Mouse (Mus musculus) hindbrain, embryonic 16.5 days (tissue): ENCODE results near the gene Ccdc121. TPM values are rescaled to one million over a fixed set of nuclear protein-coding genes. Genes with fewer than 3 reads are reported as not detected.

Experiments
- ATAC-seq: fragments of 200-750 bp; cut with Nextera tagmentation; 2 replicates; pipeline ENCODE4 v1.8.0; 2017; ENCODE audit warnings: moderate TSS enrichment, moderate library complexity
- H3K27ac ChIP-seq: fragments of 300-500 bp; sonication (generic); 2 replicates; pipeline ENCODE4 v1.5.1; 2014; ENCODE audit warnings: low read depth, mild to moderate bottlenecking, control low read depth, low read length, moderate library complexity
- H3K27me3 ChIP-seq: fragments of 300-500 bp; sonication (generic); replicated peaks from 2 replicates; pipeline ENCODE4 v1.6.1; 2014; ENCODE audit warnings: low read length; ENCODE audit not compliant: control insufficient read depth, insufficient read depth
- H3K36me3 ChIP-seq: fragments of 300-500 bp; sonication (generic); 2 replicates; pipeline ENCODE4 v1.6.1; 2014; ENCODE audit warnings: mild to moderate bottlenecking, low read length, moderate library complexity, mixed read lengths; ENCODE audit not compliant: control insufficient read depth, insufficient read depth
- H3K4me1 ChIP-seq: fragments of 300-500 bp; sonication (generic); 2 replicates; pipeline ENCODE4 v1.6.1; 2014; ENCODE audit warnings: low read depth, low read length; ENCODE audit not compliant: control insufficient read depth, insufficient read depth
- H3K4me2 ChIP-seq: fragments of 300-500 bp; sonication (generic); 2 replicates; pipeline ENCODE4 v1.6.1; 2014; ENCODE audit warnings: mild to moderate bottlenecking, low read length, control low read depth, moderate library complexity
- H3K4me3 ChIP-seq: fragments of 300-500 bp; sonication (generic); 2 replicates; pipeline ENCODE4 v1.5.1; 2014; ENCODE audit warnings: mild to moderate bottlenecking, low read length, control low read depth, moderate library complexity
- H3K9ac ChIP-seq: fragments of 300-500 bp; sonication (generic); 2 replicates; pipeline ENCODE4 v1.6.1; 2014; ENCODE audit warnings: low read depth, mild to moderate bottlenecking, control low read depth, low read length, moderate library complexity
- H3K9me3 ChIP-seq: fragments of 300-500 bp; sonication (generic); 2 replicates; pipeline ENCODE4 v1.6.1; 2014; ENCODE audit warnings: mild to moderate bottlenecking, low read length, moderate library complexity; ENCODE audit not compliant: control insufficient read depth
- WGBS: fragments of 180-500 bp; shearing (Covaris S2); extraction: QIAGEN DNeasy Blood & Tissue Kit; methylation state at CpG from one replicate; pipeline ENCODE4 v1.1.7; 2014; 5-methylcytosine and 5-hydroxymethylcytosine counted together
- polyA plus RNA-seq: library from polyadenylated mRNA; unstranded; fragments of >200 nt; fragmentation: Nextera tagmentation; extraction: Ambion mirVana; gene quantifications from 2 replicates; pipeline ENCODE4 v1.2.1, GENCODE M21; 2015

Gene Ccdc121
- polyA plus RNA-seq: 0.11 and 0.19 TPM in 2 replicates

DNA sequence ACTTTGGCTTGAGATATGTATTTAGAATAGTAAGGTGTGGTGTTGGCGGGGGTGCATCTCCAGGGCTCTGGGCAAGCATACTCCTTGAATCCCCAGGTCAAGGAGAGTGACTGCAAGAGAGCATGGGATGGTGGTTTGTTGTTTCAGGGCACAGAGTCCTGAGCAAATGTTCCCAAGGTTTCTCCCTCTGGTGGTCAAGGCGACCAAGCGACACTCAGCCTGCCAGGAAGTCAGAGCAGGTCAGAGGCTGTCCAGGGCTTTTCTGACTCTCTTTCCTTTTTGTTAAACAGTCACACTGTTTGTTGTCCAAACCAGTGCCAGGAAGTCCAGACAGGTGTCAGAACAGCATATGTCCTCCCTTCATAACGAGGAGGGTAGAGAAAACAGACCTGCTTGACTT lies at the start of gene Ccdc121:
Gene Ccdc121 (minus strand): TSS at position 145 of the 400 bp plus-strand sequence.
- H3K4me1 ChIP-seq: no peaks in the 10 kb centered on the region
- no peaks in the 10 kb centered on the region for H3K27me3 ChIP-seq
- WGBS: 71% methylated on average over 4 of the region's 4 CpGs
- no peak within 1 kb of the TSS for H3K9ac ChIP-seq
- no peak within 1 kb of the TSS for H3K4me3 ChIP-seq
- H3K9me3 ChIP-seq: no peaks in the 10 kb centered on the region
- no peak within 1 kb of the TSS for H3K4me2 ChIP-seq
- no peak within 1 kb of the TSS for H3K27ac ChIP-seq
- no peak for ATAC-seq
- H3K36me3 ChIP-seq: no peaks in the 10 kb centered on the region

DNA sequence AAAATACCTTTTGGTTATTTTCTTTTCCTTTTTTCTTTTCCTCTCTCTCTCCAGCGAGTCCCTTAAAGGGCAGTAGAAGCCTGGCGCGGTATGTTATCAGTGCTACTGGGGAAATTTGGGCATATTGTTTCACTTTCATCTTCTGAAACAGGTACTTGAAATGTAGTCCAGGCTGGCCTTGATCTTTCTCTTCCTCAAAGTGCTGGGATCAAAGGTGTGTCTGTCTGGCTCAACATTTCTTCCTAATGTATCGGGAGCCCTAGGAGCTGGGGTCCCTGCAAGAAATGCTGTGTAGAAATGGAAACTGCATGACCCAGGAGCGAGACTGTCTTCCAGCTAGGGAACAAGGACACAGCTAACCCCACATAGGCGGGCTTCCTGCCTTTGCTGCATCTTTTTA lies 49.1 kb upstream of the Ccdc121 start:
- WGBS: 85% methylated on average over 6 of the region's 6 CpGs
- H3K27ac ChIP-seq: no peak overlapping the region
- ATAC-seq: no peak

GRCm38 (mm10) chr1:181559655-181560054 lies 48.4 kb upstream of the Ccdc121 start:
- H3K27me3 ChIP-seq: no peaks in the 10 kb centered on the region; the same call in 1 of the 2 replicates
- no peaks in the 10 kb centered on the region for H3K9me3 ChIP-seq
- H3K4me1 ChIP-seq: peaks cover 3% of the 10 kb centered on the region
- H3K36me3 ChIP-seq: no peaks in the 10 kb centered on the region
- ATAC-seq: no peak
- H3K9ac ChIP-seq: no peak overlapping the region
- no peak overlapping the region for H3K4me3 ChIP-seq
- WGBS: 85% methylated on average over 10 of the region's 10 CpGs
- no peak overlapping the region for H3K27ac ChIP-seq
- H3K4me2 ChIP-seq: no peak overlapping the region

More for the DNA sequence above, 49.1 kb upstream of the Ccdc121 start:
- H3K9me3 ChIP-seq: no peaks in the 10 kb centered on the region
- H3K9ac ChIP-seq: no peak overlapping the region
- H3K27me3 ChIP-seq: no peaks in the 10 kb centered on the region; the same call in 1 of the 2 replicates
- no peak overlapping the region for H3K4me3 ChIP-seq
- no peaks in the 10 kb centered on the region for H3K36me3 ChIP-seq
- no peak overlapping the region for H3K4me2 ChIP-seq
- peaks cover 3% of the 10 kb centered on the region for H3K4me1 ChIP-seq

GRCm38 (mm10) chr1:181555475-181555874 lies 44.2 kb upstream of the Ccdc121 start:
- Histone ChIP-seq H3K4me3 (no peak overlapping the region), H3K36me3 (no peaks in the 10 kb centered on the region), H3K4me2 (no peak overlapping the region), H3K9ac (no peak overlapping the region), H3K27me3 (no peaks in the 10 kb centered on the region), H3K27ac (no peak overlapping the region), H3K4me1 (peaks cover 9% of the 10 kb centered on the region), H3K9me3 (no peaks in the 10 kb centered on the region)
- no peak for ATAC-seq
- WGBS: 90% methylated on average over 5 of the region's 5 CpGs

DNA sequence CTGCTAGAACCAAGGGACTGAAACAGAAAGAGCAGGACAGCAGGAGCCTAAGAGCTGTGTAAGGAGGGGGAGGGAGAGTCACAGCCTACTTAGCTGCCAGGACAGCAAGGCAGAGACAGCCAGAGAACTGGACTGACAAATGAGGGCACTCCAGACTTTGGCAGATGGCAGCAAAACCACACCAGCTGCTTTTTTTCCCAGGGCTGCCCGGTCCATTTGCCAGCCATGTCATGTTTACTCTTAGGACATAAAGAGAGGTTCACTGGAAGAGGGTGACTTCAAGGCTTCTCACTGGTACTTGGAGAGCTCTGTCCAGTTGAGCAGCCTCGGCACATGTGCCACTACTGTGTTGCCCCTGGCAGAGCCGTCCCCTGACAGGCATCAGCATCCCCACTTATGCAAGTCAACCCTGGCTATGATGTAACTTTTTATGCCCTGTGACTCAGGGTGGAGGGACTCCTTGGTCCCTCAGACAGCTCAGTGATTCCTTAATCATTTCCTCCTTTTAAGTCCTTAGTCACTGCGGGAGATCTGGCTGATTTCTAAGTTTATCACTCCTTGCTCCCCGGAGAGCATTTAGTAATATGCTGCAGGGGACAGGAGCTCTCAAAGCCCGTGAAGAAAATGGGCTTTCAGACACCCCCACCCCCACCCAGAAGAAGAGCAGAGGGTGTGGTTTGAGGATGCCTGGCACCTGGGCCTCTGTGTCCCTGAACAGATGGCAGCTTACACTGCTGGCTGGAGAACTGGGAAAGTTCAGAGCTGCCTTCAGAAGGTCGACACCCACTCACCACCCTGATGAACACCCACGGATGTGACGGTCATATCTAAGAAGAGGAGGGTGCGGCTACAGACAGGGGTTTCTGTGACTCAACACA lies 41.5 kb upstream of the Ccdc121 start:
- Histone ChIP-seq H3K9me3 (no peaks in the 10 kb centered on the region), H3K36me3 (no peaks in the 10 kb centered on the region), H3K4me1 (peaks cover 9% of the 10 kb centered on the region), H3K27ac (no peak overlapping the region; the same call in 1 of the 2 replicates), H3K9ac (no peak overlapping the region), H3K27me3 (no peaks in the 10 kb centered on the region), H3K4me2 (no peak overlapping the region), H3K4me3 (no peak overlapping the region)
- WGBS: 26% methylated on average over 10 of the region's 10 CpGs
- peak; percentile 93 for ATAC-seq

GRCm38 (mm10) chr1:181550826-181551225 lies 39.6 kb upstream of the Ccdc121 start:
- no peak for ATAC-seq
- no peaks in the 10 kb centered on the region for H3K36me3 ChIP-seq
- no peak overlapping the region for H3K4me2 ChIP-seq
- no peak overlapping the region for H3K9ac ChIP-seq
- H3K4me1 ChIP-seq: peaks cover 9% of the 10 kb centered on the region
- no peak overlapping the region for H3K4me3 ChIP-seq
- no peaks in the 10 kb centered on the region for H3K27me3 ChIP-seq
- no peaks in the 10 kb centered on the region for H3K9me3 ChIP-seq
- 68% methylated on average over 5 of the region's 5 CpGs for WGBS
- H3K27ac ChIP-seq: no peak overlapping the region

- H3K9ac ChIP-seq: no peak overlapping the region
- WGBS: 87% methylated on average over 8 of the region's 8 CpGs
- H3K27me3 ChIP-seq: no peaks in the 10 kb centered on the region
- no peaks in the 10 kb centered on the region for H3K9me3 ChIP-seq
- no peaks in the 10 kb centered on the region for H3K36me3 ChIP-seq
- no peak overlapping the region for H3K27ac ChIP-seq
- H3K4me2 ChIP-seq: no peak overlapping the region
- ATAC-seq: no peak
- peaks cover 9% of the 10 kb centered on the region for H3K4me1 ChIP-seq
- no peak overlapping the region for H3K4me3 ChIP-seq
These were observed 38.7 kb upstream of the Ccdc121 start for GRCm38 (mm10) chr1:181549987-181550386.

- H3K27me3 ChIP-seq: no peaks in the 10 kb centered on the region
- H3K9ac ChIP-seq: peak overlapping the region; percentile 41; the same call in 1 of the 2 replicates
- H3K9me3 ChIP-seq: no peaks in the 10 kb centered on the region
- H3K4me3 ChIP-seq: peak overlapping the region; percentile 25
- H3K4me2 ChIP-seq: peak overlapping the region; percentile 61
- peak; percentile 93 for ATAC-seq
- H3K4me1 ChIP-seq: no peaks in the 10 kb centered on the region
- H3K36me3 ChIP-seq: no peaks in the 10 kb centered on the region
- WGBS: 22% methylated on average over 23 of the region's 23 CpGs
- H3K27ac ChIP-seq: no peak overlapping the region
These were observed 34.0 kb upstream of the Ccdc121 start for GRCm38 (mm10) chr1:181545044-181545772.
